Mouse (Mus musculus): ENCODE measurements around the gene Ugp2. TPM values are rescaled to one million over a fixed set of nuclear protein-coding genes. Genes with fewer than 3 reads are reported as not detected.
"Not testable (repeated sequence)": the region's sequence is repeated elsewhere in the genome, so short reads cannot be mapped to it uniquely, and the experiment has no call there.

Gene Ugp2
- total RNA-seq, 2 experiments from 2014 or later = 80.2 to 81.7 TPM

- no peak for DNase-seq (ENCODE audit: extremely low spot score in 1 of 2, low spot score in 1 of 2)
Observed at GRCm38 (mm10) chr11:21339088-21339487, 31.9 kb downstream of the Ugp2 start.

DNA sequence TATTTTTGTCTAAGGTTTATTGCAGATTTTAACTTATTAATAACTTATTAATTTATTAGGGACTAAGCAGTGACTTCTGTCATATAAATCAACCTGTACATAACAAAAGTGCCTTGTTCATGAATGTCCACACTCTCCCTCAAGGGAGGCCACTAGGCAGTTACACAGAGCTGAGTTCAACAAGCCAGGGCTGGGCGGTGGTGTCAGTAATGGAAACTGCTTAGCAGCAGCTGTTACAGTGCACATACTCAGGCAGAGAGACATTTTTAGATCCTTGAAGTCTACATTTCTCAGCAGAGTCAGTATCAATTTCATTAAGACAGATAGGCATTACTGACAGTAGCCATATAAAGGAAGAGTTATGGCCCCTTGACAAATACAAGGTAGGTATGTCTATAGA lies 33.1 kb downstream of the Ugp2 start:
- DNase-seq (ENCODE audit: extremely low spot score in 1 of 2, low spot score in 1 of 2) = no peak

DNA sequence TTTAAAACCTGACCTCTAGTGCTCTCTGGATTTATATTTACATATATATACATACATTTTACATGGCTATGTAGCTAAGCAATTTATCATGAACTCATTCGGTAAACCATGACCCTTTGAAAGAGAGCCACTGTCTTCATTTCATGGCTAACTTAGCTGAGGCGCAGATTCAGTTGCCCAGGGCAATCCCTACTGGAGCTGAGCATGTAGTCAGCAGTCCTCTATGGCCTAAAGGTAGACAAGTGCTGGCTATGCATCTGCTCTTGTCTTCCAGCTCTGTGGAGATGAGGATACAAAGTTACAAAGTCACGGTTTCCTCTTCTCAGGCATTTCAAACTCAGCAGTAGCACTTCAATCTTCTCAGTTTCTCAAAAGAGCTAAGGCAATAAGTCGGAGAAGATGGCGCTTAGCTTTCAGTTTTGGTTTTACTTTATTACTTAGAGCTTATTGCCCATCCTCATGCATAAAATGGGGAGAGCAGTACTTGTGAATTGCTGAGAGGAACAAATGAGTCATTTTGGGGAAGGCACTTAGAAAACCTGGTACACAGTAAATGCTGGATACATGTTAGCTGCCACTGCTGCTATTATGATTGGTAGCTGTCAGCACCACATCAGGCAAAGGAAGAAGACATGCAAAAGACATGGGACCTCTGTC lies 38.2 kb downstream of the Ugp2 start:
- no peak for DNase-seq (ENCODE audit: extremely low spot score in 1 of 2, low spot score in 1 of 2)

DNA sequence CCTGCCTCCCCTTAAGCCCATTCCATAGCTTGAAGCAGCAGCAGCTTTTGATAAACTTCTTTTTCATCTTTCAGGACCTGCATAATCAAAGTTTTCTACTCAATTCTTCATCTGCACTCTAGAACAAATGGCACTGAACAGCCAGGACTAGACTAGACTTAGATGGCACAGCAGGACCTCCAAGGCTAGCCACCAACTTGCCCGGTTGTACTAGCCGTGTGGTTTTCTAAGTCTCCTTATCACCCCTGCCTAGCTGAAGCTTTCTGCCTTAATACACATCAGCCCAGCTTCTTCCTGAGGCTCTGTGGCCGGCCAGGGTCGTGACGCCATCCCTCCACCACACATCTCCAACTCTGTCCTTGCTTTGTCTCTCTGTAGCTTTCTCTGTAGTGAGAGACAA lies 42.9 kb downstream of the Ugp2 start:
- no peak for DNase-seq (ENCODE audit: extremely low spot score in 1 of 2, low spot score in 1 of 2)

- no peak for DNase-seq (ENCODE audit: extremely low spot score in 1 of 2, low spot score in 1 of 2)
Observed at GRCm38 (mm10) chr11:21327486-21327885, 43.5 kb downstream of the Ugp2 start.

DNA sequence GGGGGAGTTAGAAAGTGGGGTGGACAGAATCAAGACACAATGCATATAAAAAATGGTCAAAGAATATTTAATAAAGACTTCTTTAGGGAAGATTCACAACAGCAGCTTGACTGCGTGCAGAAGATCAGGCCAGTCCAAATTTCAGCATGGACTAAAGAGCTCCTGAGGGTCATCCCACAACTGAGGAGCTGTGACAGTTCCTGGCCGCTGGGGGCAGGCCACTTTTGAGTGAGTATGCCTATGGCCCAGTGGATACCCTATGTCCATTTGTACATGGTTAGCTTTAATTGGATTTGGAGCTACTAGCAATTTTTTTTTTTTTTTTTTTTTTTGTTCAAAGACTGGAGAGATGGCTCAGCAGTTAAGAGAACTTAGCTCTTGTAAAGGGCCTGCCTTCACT lies 44.2 kb downstream of the Ugp2 start:
- no peak for DNase-seq (ENCODE audit: extremely low spot score in 1 of 2, low spot score in 1 of 2)

DNA sequence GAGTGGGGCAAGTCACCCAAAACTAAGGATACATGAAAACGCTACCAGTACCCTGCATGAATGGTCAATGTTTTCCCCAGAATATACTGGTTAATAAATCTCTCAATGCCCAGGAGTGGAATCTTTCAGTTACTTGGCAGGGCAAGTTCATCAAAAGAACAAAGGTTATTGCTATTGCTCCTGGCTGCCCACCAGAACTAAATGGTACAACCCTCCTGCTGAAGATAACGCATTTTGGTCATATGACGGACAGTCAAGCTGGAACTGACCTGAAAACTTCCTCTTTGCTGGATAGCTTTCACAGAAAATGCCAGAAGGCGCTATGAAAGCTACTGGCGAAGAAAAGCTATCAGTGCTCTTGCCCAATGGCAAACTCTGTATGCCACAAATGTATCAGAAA lies 45.2 kb downstream of the Ugp2 start:
- DNase-seq (ENCODE audit: extremely low spot score in 1 of 2, low spot score in 1 of 2) = no peak

- no peak for DNase-seq (ENCODE audit: extremely low spot score in 1 of 2, low spot score in 1 of 2)
Observed at GRCm38 (mm10) chr11:21322349-21322748, 48.7 kb downstream of the Ugp2 start.

GRCm38 (mm10) chr11:21321577-21321976 lies 49.4 kb downstream of the Ugp2 start:
- no peak for DNase-seq (ENCODE audit: extremely low spot score in 1 of 2, low spot score in 1 of 2)

- DNase-seq (ENCODE audit: extremely low spot score in 1 of 2, low spot score in 1 of 2) = no peak
Observed at GRCm38 (mm10) chr11:21313922-21314657, 56.9 kb downstream of the Ugp2 start.

DNA sequence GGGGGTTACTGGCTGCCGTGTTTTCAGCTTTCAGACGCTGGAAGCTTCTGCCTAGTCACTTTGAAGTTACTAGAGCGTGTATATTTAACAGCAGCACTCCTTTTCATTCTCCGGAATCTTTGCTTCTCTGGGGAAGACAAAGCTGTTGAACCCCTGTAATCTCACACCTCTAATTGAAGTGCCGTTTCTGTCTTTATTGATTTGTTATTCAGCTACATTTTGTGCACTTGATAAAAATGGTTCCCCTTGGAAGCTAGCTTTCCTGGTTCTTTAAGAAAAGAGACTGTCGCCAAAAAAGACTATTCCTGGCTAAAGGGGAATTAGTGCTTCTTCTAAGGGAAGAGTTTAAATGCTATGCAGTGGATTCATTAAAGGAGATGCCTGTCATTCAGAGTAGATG lies 61.5 kb downstream of the Ugp2 start:
- DNase-seq (ENCODE audit: extremely low spot score in 1 of 2, low spot score in 1 of 2) = no peak

GRCm38 (mm10) chr11:21308119-21308518 lies 62.9 kb downstream of the Ugp2 start:
- peak in 1 of 2 experiments; percentile 20 for DNase-seq (ENCODE audit: extremely low spot score in 1 of 2, low spot score in 1 of 2)

GRCm38 (mm10) chr11:21307078-21307668 lies 63.8 kb downstream of the Ugp2 start:
- no peak for DNase-seq (ENCODE audit: extremely low spot score in 1 of 2, low spot score in 1 of 2)

DNA sequence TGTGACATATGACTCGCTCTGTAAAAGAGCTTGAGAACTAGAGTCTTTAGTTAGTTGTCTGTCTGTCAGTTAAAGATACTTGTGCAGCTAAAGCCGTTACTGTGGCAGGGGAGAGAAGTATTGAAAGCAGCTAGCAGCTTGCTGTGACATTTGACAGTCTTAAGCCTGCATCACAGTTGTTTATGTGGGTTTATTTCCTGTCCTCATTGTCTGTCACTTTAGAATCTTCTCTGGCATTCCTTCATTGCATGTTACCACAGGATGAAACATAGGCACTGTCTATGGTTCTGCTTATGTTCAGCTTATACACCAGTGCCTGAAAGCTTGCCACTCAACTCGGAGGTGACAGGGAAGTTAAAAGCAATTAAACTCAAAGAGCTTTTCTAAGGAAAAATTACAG lies 67.4 kb downstream of the Ugp2 start:
- DNase-seq (ENCODE audit: extremely low spot score in 1 of 2, low spot score in 1 of 2) = no peak

GRCm38 (mm10) chr11:21295486-21295885 lies 75.5 kb downstream of the Ugp2 start:
- DNase-seq (ENCODE audit: extremely low spot score in 1 of 2, low spot score in 1 of 2) = no peak

- DNase-seq (ENCODE audit: extremely low spot score in 1 of 2, low spot score in 1 of 2) = not testable (repeated sequence)
Observed at GRCm38 (mm10) chr11:21288153-21288552, 82.8 kb downstream of the Ugp2 start.

GRCm38 (mm10) chr11:21286391-21286790 lies 84.6 kb downstream of the Ugp2 start:
- no peak for DNase-seq (ENCODE audit: extremely low spot score in 1 of 2, low spot score in 1 of 2)

DNA sequence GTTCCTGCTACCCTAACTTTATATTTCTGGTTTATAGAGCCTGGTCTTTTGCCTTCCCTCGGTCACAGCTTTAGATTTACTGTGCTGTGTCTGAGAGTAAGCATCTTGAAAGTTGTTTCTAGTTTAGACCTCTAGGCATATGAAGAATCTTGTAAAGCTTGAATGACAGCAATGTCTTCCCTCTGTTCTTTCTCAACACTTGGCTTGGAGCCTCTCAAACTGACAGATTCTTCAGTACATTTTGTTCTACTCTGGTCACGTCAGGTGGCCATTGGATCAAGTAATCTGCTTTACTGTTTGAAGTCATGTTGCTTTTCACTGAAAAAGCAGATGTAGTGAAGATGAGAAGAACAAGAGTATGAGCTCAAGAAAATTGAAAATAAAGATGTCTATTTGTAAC lies 94.8 kb downstream of the Ugp2 start:
- no peak for DNase-seq (ENCODE audit: extremely low spot score in 1 of 2, low spot score in 1 of 2)

Measured in layer of hippocampus, postnatal 25 days (tissue).